Mouse (Mus musculus): Measurements from ENCODE around the gene Aspscr1. TPM values are rescaled to one million over a fixed set of nuclear protein-coding genes. Genes with fewer than 3 reads are reported as not detected.
A peak's percentile ranks its signal among the peaks of the same experiment; 100 is the strongest.
"Not testable (repeated sequence)": the region's sequence is repeated elsewhere in the genome, so short reads cannot be mapped to it uniquely, and the experiment has no call there.

The Aspscr1 gene
- total RNA-seq, 2 experiments from 2014 or later, result 67.9 to 81.5 TPM

- no peak for DNase-seq
Observed at GRCm38 (mm10) chr11:120641255-120641654, 31.5 kb upstream of the Aspscr1 start.

- DNase-seq, result no peak
Observed at GRCm38 (mm10) chr11:120641869-120642268, 30.9 kb upstream of the Aspscr1 start.

DNA sequence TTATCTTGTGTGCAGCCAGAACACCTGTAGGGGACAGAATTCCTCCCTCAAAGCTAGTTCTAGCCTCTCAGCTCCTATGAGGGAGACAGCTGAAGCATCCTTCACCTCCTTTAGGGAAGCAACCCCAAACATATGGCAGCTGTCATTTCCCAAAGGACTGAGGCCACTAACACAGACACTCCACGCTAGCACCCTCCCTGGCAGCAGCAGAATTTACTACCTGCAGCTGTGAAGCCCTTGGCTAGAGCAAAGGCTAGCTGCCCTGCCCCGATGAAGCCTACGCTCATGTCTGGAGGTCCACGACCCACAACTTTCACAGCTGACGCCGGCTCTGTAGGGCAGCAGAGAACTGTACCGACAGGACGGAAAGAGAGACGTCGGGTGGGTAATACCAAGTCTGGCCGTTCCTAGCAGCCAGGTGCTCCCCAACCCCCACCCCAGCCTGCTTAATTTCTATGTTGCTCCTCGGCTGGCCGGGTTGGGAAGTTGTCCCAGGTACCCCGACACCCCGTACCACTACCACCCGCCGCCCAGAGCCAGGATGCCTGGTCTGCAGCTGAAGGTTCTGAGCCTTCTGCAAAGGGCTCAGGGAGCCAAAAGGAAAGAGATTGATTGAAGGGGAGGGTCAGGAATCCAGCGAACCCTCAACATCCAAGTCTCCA, 29.7 kb upstream of the Aspscr1 start:
- peak; percentile 35 for DNase-seq

GRCm38 (mm10) chr11:120643601-120643987, 29.2 kb upstream of the Aspscr1 start, which contains the start of gene Pycr1:
TSS of gene Pycr1 (minus strand) at chr11:120643769.
- DNase-seq, result peak; percentile 96

DNA sequence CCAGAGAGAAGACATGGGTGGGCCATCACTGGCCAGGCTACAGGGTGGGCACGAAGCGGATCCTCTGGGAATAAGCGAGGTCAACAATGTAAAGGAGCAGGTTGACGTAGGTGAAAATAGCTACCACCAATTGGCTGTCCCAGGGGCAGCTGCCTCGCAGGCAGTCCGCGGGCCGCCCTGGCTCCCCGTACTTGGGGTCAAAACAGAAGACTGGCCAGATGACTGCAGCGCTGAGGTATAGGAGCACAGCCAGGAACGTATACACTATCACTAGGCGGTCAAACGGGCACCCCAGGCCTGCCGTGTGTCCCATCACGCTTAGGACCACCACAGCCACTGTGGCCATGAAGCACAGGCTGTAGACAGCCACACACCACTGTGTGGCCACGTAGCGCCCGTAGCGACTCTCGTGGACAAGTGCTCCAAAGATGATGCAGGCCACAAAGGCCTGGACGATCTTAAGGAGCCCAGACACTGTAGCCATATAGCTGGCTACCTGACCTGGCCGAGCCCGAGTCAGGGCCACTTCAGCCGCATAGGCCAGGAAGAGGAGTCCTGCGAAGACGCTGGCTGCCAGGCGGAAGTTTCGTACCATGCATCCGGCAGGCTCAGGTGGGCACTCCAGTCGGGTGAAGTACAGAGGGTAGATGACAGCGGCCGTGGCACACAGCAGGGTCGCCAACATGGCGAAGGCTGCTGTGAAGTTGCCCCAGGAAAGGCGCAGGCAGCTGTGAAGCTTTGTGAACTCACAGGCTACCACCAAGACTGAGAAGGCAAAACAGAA, 25.5 kb upstream of the Aspscr1 start:
- no peak for DNase-seq

DNA sequence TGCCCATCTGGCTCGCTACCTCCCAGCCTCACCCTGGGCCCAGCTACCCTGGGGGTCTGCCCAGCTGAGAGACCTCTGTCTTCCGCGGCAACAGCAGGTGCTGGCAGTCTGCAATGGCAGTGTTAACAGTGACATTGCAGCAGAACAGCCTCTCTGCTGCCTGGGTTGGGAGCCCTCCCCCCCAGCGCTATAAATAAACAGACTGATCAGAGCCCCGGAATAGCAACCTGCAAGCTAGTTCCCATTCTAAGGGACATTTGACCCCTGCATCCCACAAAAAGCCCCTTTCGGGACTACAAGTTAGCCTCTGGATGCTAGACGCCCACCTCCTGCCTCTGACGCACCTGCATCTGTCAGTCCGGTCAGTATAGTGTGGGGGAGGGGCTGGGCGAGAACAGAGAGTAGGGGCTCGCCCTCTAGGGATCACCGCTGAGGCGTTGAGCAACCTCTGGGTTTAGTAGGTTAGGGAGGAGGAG, 24.7 kb upstream of the Aspscr1 start, which contains the start of gene Myadml2:
Gene Myadml2 (minus strand): TSS at position 158 of the 476 bp plus-strand sequence.
- DNase-seq, result peak; percentile 45

- no peak for DNase-seq
Observed at GRCm38 (mm10) chr11:120651872-120652271, 20.9 kb upstream of the Aspscr1 start.

DNA sequence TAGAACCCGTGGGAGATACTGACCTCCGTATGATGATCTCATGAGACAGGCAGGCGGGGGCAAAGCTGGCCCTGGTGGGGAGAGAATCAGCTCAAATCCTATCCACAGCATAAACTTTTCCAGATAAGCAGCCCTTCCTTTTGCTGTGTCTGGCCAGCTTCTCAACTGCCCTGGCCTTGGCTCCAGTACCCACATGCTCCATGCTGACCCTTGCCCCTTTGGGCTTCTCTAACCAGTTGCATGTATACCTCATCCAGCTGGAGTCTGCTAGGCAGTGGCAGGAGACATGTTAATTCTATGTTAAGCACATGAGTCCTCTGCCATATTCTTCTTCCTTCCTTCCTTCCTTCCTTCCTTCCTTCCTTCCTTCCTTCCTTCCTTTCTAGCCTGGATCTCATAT, 18.0 kb upstream of the Aspscr1 start:
- no peak for DNase-seq

DNA sequence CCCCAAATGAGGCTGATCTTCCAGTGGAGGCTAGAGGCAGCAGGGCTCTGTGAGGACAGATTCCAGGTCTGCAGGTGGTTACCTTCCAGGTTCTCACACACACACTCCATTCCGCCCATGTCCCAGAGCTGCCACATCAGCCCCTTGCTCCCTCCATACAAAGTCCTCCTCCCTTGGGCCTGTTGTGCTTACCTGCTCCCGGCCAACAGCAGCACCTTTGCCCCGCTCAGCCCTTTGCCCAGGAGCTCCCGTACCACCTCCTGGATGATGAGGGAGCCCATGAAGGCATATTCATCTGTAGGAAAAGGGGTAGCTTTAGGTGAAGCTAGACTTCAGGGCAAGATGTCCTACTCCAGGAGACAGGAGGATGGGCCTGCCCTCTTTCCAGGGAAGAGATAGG, 15.5 kb upstream of the Aspscr1 start:
- no peak for DNase-seq

GRCm38 (mm10) chr11:120658876-120659410, 13.8 kb upstream of the Aspscr1 start:
- DNase-seq, result peak; percentile 90

GRCm38 (mm10) chr11:120659509-120660300, 13.1 kb upstream of the Aspscr1 start:
- DNase-seq, result peak; percentile 53

GRCm38 (mm10) chr11:120660301-120661075, 12.3 kb upstream of the Aspscr1 start:
- peak; percentile 60 for DNase-seq

GRCm38 (mm10) chr11:120661076-120661460, 11.7 kb upstream of the Aspscr1 start, which contains the start of gene Notum:
TSS of gene Notum (minus strand) at chr11:120661175.
- no peak for DNase-seq

DNA sequence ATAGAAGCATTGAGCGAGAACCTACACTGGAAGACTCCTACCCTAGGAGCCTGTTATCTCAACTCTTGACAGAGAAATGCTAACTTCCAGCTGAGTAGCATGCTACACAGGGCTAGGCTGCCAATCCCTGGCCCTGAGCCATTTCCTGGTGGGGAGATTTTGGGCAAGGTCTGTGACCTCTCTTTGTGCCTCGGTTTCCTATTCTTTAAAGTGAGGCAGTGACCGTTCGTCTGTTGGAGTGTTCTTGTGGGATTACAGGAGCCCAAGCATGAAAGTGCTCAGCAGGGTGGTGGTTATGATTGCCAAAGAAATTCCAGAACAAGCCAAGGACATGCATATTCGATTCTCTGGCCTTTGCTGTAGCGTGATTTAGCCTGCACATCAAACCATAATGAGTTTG, 10.0 kb upstream of the Aspscr1 start:
- peak; percentile 36 for DNase-seq

- DNase-seq, result no peak
Observed at GRCm38 (mm10) chr11:120663714-120664113, 9.1 kb upstream of the Aspscr1 start.

GRCm38 (mm10) chr11:120665406-120665805, 7.4 kb upstream of the Aspscr1 start:
- no peak for DNase-seq

- no peak for DNase-seq
Observed at GRCm38 (mm10) chr11:120666617-120667016, 6.2 kb upstream of the Aspscr1 start.

DNA sequence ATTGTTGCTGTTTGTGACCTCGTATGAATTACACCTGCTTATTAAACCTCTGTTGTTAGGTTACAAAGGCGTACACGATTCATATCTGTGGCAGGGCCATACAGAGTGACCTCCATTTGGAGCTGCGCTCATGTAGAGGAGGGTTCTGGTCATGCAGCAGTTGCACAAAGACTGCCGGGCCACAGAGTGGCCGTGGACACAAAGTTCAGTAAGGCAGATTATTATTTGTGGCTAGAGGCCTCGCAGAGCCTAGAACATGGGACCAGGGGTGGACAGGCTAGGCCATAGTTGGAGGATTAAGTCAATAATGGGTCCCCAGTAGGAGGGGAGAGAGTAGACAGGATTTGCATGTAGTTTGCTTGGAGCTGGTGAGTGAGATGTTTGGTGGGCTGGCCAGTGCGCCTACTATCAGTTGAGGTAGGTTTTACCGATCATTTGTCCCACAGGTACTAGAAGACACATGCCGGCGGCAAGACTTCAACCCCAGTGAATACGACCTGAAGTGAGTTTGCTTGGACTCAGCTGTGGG, 885 bp downstream of the Aspscr1 start:
- peak; percentile 37 for DNase-seq

DNA sequence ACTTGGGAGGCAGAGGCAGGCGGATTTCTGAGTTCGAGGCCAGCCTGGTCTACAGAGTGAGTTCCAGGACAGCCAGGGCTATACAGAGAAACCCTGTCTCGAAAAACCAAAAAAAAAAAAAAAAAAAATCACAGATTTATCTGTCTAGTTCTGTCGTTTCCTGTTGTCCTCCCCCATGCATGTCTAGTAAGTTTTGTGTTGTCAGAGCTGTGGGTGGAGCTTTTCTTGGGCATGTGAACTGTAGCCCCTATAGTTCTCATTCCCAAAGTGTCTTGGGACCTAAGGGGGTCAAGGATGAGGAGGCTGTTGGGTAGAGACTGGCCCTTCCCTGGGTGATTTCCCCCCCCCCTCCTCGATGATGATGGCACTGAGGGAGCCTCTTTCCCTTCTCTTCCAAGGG, 3.1 kb downstream of the Aspscr1 start:
- not testable (repeated sequence) for DNase-seq

- no peak for DNase-seq
Observed at GRCm38 (mm10) chr11:120676951-120677350, 4.2 kb downstream of the Aspscr1 start.

DNA sequence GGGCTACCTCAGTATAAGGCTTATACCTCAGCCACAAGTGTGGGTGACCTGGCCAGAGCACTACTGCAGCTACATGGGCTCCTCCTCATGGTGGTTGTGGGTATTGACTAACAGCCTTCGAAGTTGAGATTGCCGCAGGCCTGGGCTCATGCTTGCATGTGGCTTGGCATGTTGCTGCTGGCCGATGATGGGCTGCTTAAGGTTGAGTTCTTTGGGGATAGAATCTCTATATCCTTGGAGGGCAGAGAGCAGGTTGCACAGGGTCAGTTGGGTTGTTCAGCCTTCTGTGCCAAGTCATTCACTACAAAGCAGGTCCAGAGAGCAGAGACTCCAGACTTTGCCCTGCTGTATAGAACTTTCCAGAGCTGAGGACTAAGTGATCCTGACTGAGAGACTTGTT, 7.1 kb downstream of the Aspscr1 start:
- peak; percentile 43 for DNase-seq
